Mouse (Mus musculus): Measurements from ENCODE around the gene Stat5a.

Stat5a gene

GRCm38 (mm10) chr11:100860198-100861048 lies 1.3 kb downstream of the Stat5a start:
- in situ Hi-C loops (cut with MboI; ENCODE audit: low sequenced_read_pairs) = no loop called here

- in situ Hi-C loops (cut with MboI; ENCODE audit: low sequenced_read_pairs) = no loop called here
Measured at GRCm38 (mm10) chr11:100861335-100861734, 2.2 kb downstream of the Stat5a start.

GRCm38 (mm10) chr11:100861836-100862235 lies 2.7 kb downstream of the Stat5a start:
- in situ Hi-C loops (cut with MboI; ENCODE audit: low sequenced_read_pairs) = no loop called here

- in situ Hi-C loops (cut with MboI; ENCODE audit: low sequenced_read_pairs) = no loop called here
Measured at GRCm38 (mm10) chr11:100863141-100863540, 4.0 kb downstream of the Stat5a start.

- in situ Hi-C loops (cut with MboI; ENCODE audit: low sequenced_read_pairs) = no loop called here
Measured at GRCm38 (mm10) chr11:100865618-100866017, 6.5 kb downstream of the Stat5a start.

- in situ Hi-C loops (cut with MboI; ENCODE audit: low sequenced_read_pairs) = no loop called here
Measured at GRCm38 (mm10) chr11:100870256-100870967, 11.3 kb downstream of the Stat5a start.

GRCm38 (mm10) chr11:100870968-100871350 lies 11.8 kb downstream of the Stat5a start:
- in situ Hi-C loops (cut with MboI; ENCODE audit: low sequenced_read_pairs) = no loop called here

GRCm38 (mm10) chr11:100875761-100876160 lies 16.6 kb downstream of the Stat5a start:
- in situ Hi-C loops (cut with MboI; ENCODE audit: low sequenced_read_pairs) = no loop called here

GRCm38 (mm10) chr11:100879321-100880078 lies 20.3 kb downstream of the Stat5a start:
- in situ Hi-C loops (cut with MboI; ENCODE audit: low sequenced_read_pairs) = no loop called here

GRCm38 (mm10) chr11:100883640-100884039 lies 24.5 kb downstream of the Stat5a start:
- in situ Hi-C loops (cut with MboI; ENCODE audit: low sequenced_read_pairs) = no loop called here

GRCm38 (mm10) chr11:100885472-100885871 lies 26.3 kb downstream of the Stat5a start:
- in situ Hi-C loops (cut with MboI; ENCODE audit: low sequenced_read_pairs) = no loop called here

GRCm38 (mm10) chr11:100886188-100886740 lies 27.1 kb downstream of the Stat5a start:
- in situ Hi-C loops (cut with MboI; ENCODE audit: low sequenced_read_pairs) = no loop called here

- in situ Hi-C loops (cut with MboI; ENCODE audit: low sequenced_read_pairs) = no loop called here
Measured at GRCm38 (mm10) chr11:100887236-100887635, 28.1 kb downstream of the Stat5a start.

GRCm38 (mm10) chr11:100887764-100888163 lies 28.6 kb downstream of the Stat5a start:
- in situ Hi-C loops (cut with MboI; ENCODE audit: low sequenced_read_pairs) = no loop called here

GRCm38 (mm10) chr11:100888348-100888820 lies 29.2 kb downstream of the Stat5a start:
- in situ Hi-C loops (cut with MboI; ENCODE audit: low sequenced_read_pairs) = no loop called here

- in situ Hi-C loops (cut with MboI; ENCODE audit: low sequenced_read_pairs) = loop anchor here (5.0 to 10.0 kb wide), 2 partner anchors 67 to 174 kb away; no protein-coding TSS in a partner anchor
Measured at GRCm38 (mm10) chr11:100890481-100890880, 31.3 kb downstream of the Stat5a start.

GRCm38 (mm10) chr11:100891256-100892123 lies 32.3 kb downstream of the Stat5a start:
- in situ Hi-C loops (cut with MboI; ENCODE audit: low sequenced_read_pairs) = loop anchor here (5.0 to 10.0 kb wide), 2 partner anchors 66 to 173 kb away; no protein-coding TSS in a partner anchor

- in situ Hi-C loops (cut with MboI; ENCODE audit: low sequenced_read_pairs) = loop anchor here (5.0 to 10.0 kb wide), 2 partner anchors 65 to 172 kb away; no protein-coding TSS in a partner anchor
Measured at GRCm38 (mm10) chr11:100892435-100892834, 33.3 kb downstream of the Stat5a start.

- in situ Hi-C loops (cut with MboI; ENCODE audit: low sequenced_read_pairs) = loop anchor here (5.0 to 10.0 kb wide), 2 partner anchors 64 to 171 kb away; no protein-coding TSS in a partner anchor
Measured at GRCm38 (mm10) chr11:100893482-100893881, 34.3 kb downstream of the Stat5a start.
